Mouse (Mus musculus): Measurements from ENCODE around the gene Sap30.

DNA sequence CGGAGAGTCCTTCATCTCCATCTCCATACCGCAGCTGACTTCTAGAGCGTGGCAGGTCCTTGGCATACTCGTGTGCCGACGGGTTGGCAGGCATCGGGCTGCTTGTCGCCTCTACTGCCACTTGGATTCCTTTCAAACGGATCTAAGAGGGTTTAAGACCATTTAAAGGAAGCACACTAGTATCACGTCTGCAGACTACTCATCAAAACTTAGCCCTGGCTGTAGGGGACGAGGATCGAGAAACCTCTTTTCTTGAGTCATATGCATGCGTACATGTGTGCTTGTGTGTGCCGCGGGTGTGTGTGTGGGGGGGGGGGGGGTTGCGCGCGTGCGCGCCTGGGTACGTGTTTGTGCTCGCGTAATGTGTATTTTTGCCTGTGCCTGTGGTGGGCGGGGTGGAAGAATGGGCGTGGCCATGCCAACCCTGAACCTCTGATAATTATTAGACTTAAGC, 679 bp upstream of the Sap30 start:
- TF ChIP-seq GATA2 (IDR thresholded peaks at IDR 0.05; ENCODE audit: borderline replicate concordance, low read depth, low read length) (no peak), CTCF (IDR thresholded peaks at IDR 0.05; ENCODE audit: low read depth, low read length) (no peak), TAL1 (conservative IDR thresholded peaks at IDR 0.05; ENCODE audit: low read depth, low read length) (no peak)

All from G1E (cell line).